Mouse (Mus musculus) B cell, adult 2 months (primary cell): ENCODE results near the gene Slc28a1.

Experiments
- DNase-seq, 2 experiments: peaks; one replicate each; pipeline ENCODE4 v3.0.0; 2022

Slc28a1 gene

DNA sequence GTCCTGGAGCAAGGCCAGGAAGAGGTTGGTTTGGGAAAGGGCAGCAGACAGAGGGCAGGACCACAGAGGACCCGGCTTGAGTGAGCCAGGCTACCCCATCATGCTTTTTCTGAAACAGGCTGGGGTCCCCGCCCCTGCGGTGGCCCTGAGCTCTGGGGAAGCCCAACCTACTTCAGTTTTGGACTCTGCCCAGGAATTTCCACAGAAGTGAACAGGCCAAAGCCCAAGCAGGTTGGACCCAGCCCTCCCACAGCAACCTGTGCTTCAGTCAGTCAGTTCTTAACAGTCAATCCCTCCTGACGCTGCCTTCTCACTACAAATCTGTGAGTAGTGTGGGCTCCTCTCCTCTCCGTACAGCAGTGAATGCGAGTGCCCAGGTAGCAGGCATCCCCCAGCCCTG lies at the start of gene Slc28a1:
Slc28a1 (plus strand) TSS at position 245 of the 400 bp plus-strand sequence.
- DNase-seq, result no peak

DNA sequence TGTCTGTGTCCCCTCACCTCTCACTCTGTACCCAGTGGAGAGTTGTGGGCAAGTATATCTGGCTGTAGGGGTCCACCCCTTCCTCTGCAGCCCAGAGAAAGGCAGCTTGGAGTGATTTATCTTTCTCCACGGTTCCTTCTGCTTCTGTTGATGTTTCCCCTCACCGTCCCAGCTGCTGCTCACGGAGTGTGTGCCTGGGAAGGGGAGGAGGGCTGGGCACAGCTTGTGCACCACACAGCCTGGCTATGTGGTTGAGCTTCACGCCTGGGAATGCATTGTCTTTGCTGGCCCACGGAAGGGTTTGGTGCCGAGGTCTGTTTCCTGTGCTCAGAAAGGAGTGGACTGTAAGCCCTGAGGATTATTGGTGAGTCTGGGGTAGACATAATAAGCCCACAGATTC lies 47.9 kb upstream of the Slc28a1 start:
- no peak for DNase-seq

DNA sequence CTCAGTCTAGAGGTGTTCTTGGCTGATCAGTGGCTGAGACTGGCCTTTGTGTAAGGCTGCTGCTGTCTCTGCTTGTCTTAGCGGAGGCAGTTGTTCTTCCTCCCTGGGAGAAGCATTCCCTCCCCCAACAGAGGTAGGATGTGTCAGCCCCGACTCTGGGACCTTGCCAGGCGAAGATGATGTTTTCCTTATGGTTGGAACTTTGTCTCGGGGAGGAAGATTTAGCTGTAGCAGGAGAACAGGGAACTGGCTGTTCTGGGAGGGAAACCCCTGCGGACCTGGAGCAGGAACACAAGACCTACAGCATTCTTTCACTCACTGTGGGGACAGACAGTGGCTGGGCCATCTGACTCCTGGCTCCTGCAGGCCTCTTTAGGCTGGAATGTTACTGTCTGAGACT lies 42.1 kb upstream of the Slc28a1 start:
- no peak for DNase-seq

DNA sequence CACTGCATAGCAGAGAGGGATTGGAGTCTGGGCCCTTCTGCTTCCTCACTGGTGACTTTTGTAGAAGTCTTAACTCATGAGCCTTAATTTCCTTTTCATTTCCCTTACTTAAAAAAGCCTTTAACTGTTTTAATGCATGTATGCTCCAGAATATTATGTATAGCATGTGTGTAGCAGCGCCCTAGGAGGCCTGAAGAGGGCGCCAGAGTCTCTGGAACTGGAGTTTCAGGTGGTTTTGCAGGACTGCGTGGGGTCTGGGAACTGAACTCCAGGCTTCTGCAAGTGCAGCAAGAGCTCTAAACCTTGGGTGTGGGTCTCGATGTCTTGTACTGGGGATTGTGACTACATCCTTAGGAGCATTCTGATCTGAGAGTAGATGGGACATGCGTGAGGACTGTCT lies 41.3 kb upstream of the Slc28a1 start:
- peak; percentile 16 to 29 for DNase-seq

DNA sequence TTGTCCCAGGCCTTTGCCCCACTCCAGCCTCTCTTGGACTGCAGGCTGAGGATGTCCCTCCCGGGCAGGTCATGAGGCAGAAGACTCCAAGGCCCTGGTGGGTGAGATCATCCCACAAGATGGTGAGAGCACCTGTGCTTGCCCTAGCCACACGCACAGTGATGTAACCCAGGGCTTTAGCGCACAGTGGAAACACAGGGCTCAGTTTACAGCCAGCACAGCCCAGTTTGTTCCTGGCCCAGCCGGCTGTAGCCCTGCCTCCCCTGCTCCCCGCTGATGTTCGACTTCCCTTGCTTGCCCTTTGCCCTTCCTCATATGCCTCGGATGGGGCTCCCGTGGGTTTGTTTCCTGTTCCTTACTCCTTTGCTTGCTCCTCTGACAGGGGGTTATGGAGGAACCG lies 40.1 kb upstream of the Slc28a1 start:
- no peak for DNase-seq

DNA sequence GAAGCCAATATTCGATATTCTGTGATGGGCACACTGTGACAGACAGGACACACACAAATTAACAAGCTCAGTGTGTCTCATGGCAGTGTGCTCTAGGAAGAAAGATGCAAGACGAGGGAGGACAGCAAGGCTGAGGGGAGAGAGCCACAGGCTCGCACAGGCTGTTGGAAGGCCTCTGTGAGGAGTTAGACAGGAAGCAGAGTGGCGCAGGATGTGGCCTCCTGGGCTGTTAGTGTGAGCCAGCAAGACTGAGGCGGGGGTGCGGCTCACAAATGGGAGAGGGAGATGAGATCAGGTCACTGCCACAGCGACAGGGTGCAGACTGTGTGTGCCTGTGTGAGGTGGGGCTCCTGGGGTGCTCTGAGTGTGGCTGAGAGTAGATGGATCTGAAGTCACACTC lies 39.3 kb upstream of the Slc28a1 start:
- DNase-seq, result no peak

DNA sequence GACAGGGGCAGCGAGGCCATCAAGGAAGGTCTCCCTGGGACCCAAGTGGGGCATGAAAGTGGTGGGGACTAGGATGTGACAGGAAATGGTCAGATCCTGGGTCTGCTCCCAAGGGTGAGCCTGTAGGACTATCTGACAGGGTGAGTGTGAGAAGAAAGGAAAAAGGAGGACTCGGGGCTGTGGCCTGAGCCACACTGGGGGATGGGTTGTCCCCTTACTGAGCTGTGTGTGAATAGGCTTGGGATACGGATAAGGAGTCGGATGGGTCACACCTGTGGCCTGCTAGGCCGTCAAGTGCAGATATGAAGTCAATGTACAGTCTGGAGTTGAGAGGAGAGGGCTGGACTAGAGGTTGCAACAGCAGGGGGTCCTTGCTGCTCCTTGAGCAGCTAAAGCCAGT lies 38.9 kb upstream of the Slc28a1 start:
- no peak for DNase-seq

DNA sequence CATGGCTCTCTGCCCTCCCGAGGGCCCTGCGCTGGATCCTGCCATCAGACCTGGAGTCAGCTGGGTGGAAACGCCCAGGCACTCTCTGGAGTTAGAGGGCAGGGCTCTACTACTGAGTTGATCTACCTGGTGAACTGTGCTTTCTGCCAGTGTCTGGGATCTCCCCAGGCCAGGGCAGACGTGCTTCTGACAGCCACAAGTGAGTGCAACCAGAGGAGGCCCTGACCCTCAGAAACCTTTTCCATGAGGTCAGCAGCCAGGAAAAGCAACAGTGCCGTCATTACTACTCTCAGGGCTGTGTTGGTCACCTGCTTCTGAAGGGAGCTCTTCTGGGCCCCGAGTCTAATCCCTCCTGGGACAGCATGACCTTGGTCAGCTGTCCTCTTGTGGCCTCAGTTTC lies 37.6 kb upstream of the Slc28a1 start:
- DNase-seq, result no peak

DNA sequence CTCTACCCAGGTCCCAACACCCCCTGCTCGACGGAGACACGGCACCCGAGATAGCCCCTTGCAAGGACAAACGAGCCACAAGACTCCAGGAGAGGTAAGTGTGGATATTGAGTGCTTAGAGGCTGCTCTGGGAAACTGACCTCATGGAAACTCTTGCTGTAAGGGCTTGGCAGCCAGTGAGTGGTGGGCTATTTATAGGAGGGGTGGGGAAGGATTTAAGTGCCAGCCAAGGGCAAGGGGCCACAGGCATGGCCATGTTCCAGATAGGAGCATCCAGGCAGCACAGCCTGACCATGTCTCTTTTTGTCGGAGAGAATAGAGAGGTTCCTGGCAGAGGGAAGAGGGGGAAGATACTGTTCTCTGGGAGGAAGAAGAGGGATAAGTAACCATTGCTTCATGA lies 35.9 kb upstream of the Slc28a1 start:
- DNase-seq, result no peak

DNA sequence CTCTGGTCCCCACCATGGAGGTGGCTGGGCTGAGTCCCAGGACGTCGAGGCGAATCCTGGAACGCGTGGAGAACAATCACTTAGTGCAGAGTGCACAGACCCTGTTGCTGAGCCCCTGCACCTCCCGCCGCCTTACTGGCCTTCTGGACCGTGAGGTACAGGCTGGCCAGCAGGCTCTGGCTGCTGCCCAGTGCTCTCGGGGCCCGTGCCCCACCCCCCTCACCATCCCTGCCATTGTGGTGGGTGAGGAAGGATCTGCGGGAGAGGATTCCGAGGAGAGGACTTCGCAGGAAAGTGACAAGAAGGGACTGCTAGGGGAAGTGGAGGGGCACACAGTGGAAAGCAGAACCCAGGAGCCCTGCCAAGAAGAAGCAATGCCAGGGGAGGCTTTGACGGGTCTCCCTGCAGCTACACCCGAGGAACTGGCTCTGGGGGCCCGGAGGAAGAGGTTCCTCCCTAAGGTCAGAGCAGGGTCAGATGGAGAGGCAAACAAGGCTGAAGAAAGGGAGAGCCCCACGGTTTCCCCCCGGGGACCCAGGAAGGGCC lies 21.1 kb upstream of the Slc28a1 start:
- no peak for DNase-seq

DNA sequence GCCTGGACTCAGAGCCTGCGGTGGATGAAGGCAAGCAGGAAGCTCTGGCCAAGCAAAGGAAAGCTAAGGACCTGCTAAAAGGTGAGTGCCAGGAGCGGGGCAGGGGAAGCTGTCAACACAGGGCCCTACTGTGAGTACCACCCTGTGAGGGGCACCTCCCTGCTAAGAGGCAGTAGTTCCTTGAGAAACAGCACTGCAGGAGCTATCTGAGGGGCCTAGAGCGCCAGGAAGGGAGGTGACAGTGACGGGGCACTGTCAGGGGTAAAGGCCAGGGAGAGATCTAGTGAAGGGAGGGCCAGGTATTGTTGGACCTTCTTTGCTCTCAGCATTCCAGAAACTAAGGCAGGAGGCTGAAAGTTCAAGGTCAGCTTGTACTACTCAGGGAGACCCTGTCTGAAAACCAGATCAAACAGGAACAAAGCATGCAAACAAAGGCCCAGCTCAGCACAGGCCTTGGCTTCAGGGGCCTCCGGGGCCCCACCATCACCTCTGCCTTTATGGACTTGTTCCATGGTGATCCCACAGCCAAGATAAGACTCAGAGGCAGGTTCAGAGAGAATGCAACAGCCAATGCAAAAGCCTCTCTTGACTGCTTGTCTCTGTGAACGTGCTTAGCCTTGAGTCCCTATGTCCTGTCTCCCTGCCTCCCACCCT lies 20.4 kb upstream of the Slc28a1 start:
- no peak for DNase-seq

DNA sequence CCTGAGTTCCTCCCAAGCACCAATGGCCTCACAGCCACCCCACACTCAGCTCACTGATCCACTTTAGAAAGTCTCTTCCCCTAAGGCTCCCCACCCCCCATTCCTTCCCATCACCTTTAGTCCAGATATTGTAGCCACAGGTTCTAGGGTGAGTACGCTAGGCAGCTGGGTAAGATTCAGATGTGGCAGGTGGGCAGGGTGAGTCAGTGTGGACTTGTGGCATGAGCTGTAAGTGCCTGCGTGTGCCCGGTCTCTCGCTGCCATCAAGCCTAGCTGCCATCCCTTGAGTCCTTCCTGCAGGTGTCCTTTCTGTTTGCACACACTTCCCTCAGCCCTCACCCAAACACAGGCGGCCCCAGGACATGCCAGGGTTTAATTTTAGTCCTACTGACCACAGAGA lies 14.3 kb upstream of the Slc28a1 start:
- no peak for DNase-seq

DNA sequence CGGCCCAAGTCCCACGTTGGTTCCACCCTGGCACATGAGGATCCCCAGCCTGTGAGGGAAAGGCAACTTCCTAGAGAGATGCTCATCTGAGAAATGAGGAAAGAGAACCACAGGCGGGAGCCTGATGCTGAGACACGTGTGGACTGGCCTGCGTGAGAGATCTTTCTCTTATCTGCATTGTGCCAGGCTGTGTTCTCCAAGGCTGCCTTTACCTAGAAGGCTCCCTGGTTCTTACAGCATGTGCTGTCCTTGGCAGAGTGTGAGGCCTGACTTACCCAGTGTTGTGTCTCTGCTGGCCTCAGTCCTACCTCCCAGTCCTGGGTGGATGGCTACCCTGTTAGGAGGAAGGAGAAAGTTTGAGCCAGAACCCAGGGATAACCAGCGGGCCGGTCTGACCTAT lies 11.7 kb upstream of the Slc28a1 start:
- no peak for DNase-seq

DNA sequence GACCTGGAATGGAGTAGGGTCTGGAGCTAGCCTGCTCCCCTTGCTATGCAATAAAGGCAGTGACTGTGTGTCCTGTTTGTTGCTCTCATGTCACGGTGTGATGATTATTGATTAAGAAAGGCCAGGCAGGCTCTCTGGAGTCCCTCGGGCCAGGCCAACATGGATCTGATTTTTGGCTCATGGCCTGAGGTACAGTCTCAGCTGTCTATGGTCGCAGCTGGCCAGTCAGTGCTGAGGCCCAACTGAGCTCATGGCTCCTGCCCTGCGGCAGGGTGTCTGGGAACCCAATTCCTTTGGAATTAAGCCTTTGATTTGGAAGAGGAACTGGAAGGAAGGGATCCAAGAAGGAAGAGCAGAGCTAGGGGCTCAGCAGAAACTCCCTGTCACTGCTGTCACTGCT lies 9.1 kb upstream of the Slc28a1 start:
- DNase-seq, result no peak

DNA sequence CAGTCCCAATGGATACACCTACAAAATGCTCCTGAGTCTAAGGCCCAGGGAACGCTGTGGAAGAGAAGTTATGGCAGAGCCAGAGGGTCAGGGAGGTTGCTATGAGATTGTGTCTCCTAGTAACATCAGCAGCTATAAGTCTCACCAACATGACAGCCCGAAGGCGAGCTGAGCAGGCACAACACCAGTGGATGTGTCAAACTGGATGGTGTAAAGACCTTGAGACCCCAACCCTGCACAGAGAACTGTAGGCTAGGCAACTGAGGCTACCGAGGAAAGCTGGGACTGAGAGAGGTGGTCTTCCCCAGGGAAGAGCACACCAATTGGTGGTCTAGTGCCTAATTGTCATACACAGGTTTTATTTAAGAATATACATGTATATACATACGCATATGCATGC lies 6.4 kb upstream of the Slc28a1 start:
- no peak for DNase-seq

DNA sequence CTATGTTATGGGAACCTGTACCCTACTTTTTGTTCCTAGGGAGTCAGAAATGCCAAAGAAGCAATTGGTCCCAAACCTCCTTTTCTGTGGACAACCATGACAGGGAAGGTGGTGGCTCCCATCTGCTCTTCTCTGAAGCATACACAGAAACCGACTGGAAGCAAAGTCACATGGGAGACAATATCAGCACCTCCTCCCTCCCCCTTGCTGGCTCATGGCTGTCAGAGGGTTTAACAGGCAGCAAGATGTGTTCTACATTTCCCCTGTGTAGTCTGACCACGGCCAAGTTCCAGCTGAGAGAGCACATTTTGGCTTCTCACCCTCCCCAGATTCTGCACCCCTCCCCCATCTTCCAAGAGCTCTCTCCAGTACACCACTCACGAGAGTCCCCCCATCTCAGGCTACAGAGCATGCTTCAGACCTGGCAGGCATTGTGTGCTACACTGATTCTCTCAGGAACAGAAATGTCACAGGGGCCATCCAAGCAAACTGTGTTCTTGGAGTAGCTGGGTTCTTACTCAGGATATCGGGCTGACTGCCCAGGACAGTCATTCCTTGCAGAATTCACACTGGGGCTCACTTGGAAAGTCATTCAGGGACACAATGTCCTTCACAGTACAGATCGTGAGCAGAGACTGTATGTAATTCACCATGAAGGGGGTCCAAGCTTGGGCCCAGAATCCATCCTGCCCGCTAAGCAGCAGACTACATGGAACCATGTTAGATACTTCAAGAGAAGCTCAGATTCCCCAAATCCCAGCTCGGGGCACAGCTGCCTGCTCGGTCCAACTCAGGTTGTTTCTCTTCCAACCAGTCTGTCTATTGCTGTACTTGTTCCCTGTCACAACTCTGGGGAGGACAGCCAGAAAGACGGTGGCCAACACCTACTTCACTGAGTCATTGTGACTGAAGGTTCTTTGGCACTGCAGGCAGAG lies 4.6 kb upstream of the Slc28a1 start:
- no peak for DNase-seq

DNA sequence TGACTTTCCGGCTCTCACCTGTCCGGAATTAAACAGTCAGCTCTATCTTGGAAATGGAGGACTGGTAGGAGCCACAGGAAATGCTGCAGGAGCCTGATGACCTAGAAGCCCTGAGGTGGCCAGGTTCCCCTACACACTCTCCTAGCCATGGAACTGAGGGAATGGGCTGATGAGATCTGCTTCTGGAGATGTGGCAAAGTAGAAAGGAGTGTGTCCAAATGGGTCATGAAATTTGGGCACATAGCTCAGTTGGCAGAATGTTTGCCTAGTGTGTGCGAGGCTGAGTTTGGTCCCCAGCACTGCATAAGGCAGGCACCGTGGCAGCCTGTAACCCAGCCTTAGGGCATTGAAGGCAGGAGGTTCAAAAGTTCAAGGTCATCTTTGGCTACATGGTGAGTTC lies 3.8 kb upstream of the Slc28a1 start:
- DNase-seq, result no peak

DNA sequence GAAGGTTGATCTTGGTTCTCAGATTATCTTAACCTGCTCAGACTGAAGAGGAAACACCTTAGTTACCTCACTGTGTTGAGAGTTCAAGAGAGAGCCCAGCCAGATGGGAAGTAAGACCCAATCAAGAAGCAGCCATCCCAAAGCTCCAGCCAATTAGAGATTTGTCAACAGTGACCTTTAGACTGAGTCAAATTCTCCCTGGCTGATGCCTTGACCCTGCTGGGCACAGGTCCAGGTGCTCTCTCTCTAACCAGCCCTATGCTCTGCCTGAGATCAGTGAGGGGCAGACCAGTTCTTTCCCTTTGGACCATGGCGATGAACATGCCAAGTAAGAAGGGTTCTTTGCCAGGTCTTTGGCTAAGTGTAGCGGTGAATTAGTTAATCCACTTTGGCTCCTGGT lies 2.9 kb upstream of the Slc28a1 start:
- no peak for DNase-seq

DNA sequence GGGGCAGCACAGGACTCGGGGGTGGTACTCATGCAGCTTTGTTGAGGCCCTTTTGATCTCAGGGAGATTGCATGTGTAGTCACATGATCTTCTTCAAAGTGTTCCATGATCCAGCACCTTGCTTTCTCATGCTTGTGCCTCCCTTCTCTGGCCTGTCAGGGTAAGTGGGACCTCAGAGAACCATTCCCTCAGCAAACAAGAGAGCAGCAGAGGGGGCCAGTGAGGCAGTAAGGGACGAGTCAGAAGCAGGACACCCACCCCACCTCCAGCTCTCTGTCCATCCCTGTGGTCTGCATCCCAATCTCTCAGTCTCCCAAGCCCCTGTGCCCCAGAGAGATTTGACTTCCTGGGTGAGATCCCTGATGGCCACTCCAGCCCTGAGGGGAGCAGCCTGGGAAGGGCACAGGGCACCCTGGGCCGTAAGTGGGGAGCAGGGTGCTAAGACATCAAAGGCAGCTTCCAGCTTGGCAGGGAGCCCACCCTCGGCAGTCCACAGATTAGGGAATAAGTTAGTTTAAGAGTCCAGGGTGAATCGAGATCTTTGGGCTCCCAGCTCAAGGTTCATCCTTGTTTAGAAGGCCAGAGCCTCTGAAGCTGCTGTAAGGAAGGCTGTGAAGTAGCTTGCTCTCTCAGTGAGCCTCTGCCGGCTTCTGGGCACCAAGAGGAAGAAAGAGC lies 1.8 kb upstream of the Slc28a1 start:
- no peak for DNase-seq

DNA sequence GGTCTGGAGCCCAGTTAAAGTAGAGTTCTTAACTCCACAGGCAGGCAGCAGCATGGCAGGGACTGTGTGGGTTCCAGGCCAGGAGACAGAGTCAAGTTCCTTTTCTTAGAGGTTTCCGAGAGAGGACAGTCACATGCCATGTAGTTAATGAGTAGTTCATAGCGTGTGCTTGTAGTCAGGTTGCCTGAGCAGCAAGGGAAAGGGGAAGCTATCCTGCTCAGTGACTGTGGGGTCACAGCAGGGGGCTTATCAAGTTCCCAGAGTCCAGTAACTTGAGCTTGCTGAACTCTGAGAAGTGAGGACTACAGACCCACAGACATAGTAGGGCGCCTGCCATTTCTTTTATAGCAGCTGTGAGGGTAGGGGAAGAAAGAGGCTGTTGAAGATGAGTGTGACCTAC lies 6.5 kb downstream of the Slc28a1 start:
- DNase-seq, result no peak

DNA sequence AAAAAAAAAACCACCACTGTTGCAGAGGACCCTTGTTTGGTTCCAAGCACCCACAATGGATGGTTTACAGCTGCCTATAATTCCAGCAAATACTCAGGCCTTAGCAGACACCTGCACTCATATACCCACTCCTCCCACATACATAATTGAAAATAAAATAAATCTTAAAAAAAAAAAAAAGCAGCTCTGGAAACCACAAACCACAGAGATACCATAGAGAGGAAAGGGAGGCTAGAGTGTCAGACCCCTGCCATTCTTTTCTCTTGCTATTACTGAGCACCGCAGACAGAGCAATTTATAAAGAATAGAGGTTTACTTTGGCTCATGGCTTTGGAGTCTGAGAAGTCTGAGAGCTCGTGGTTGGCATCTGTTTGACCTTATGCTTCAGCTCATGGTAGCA lies 8.2 kb downstream of the Slc28a1 start:
- DNase-seq, result no peak

DNA sequence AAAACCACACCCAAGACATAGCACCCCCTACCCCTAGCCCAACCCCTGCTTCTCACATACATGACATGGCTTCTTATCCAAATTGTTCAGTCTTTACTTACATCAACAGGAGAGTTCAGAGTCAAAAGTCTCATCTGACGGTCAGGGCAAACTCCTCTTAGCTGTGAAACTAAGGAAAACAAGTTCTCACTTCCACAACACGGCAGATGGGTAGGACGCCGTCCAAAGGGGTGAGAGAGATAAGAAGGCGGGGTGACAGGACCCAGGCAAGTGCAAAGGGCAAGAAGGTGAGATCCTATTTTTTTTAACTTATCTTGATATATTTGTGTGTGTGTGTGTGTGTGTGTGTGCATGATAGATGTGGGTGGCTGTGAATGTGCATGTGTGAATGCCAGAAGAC lies 9.0 kb downstream of the Slc28a1 start:
- no peak for DNase-seq

DNA sequence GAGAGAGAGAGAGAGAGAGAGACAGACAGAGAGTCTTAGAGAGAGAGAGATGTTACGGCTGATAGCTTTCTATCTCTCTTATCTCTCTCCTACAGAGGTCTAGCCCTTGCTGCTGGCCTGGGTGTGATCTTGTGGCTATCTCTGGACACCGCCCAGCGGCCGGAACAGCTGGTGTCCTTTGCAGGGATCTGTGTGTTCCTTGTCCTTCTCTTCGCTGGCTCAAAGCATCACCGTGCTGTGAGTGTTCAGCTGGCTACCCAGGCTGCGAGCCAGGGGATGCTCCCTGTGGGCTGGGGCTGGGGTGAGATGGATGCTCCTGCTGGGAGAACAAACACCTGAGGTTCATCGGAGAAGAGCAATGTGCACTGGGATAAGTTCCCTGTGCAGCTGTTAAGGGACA lies 10.2 kb downstream of the Slc28a1 start:
- DNase-seq, result no peak
